Mouse (Mus musculus) kidney, postnatal 0 days (tissue): ENCODE measurements around the gene Atp1a3. TPM values are rescaled to one million over a fixed set of nuclear protein-coding genes. Genes with fewer than 3 reads are reported as not detected.

ENCODE experiments used
- ATAC-seq: fragments of 200-750 bp; cut with Nextera tagmentation; replicated peaks from 2 replicates; pipeline ENCODE4 v1.8.0; 2017; ENCODE audit warnings: low read depth, moderate number of reproducible peaks, moderate TSS enrichment, moderate library complexity; ENCODE audit not compliant: low FRiP score
- DNase-seq: peaks from one replicate; pipeline ENCODE4 v3.0.0-alpha.2; 2016; ENCODE audit warnings: low spot score
- H3K27ac ChIP-seq: fragments of 300-500 bp; sonication (generic); 2 replicates; pipeline ENCODE4 v1.5.1; 2014; ENCODE audit warnings: mild to moderate bottlenecking
- H3K27me3 ChIP-seq: fragments of 300-500 bp; sonication (generic); 2 replicates; pipeline ENCODE4 v1.6.1; 2014; ENCODE audit warnings: low read length, mixed read lengths; ENCODE audit not compliant: insufficient read depth
- H3K36me3 ChIP-seq: fragments of 300-500 bp; sonication (generic); 2 replicates; pipeline ENCODE4 v1.6.1; 2014; ENCODE audit warnings: low read length, mixed read lengths; ENCODE audit not compliant: insufficient read depth
- H3K4me1 ChIP-seq: fragments of 300-500 bp; sonication (generic); replicated peaks from 2 replicates; pipeline ENCODE4 v1.6.1; 2014; ENCODE audit warnings: antibody characterized with exemption, low read length, mixed read lengths; ENCODE audit not compliant: insufficient read depth
- H3K4me2 ChIP-seq: fragments of 300-500 bp; sonication (generic); 2 replicates; pipeline ENCODE4 v1.6.1; 2014; ENCODE audit warnings: mild to moderate bottlenecking, low read length, moderate library complexity, mixed read lengths
- H3K4me3 ChIP-seq: fragments of 300-500 bp; sonication (generic); replicated peaks from 2 replicates; pipeline ENCODE4 v1.5.1; 2014; ENCODE audit warnings: low read depth, low read length
- H3K9ac ChIP-seq: fragments of 300-500 bp; sonication (generic); 2 replicates; pipeline ENCODE4 v1.6.1; 2014; ENCODE audit warnings: low read depth, low read length
- H3K9me3 ChIP-seq: fragments of 300-500 bp; sonication (generic); replicated peaks from 2 replicates; pipeline ENCODE4 v1.6.1; 2016; ENCODE audit warnings: low read length, inconsistent platforms, mixed read lengths
- CTCF ChIP-seq: IDR thresholded peaks from 2 replicates; pipeline ENCODE4 v1.5.1; 2016; ENCODE audit warnings: antibody characterized with exemption, low read depth, mild to moderate bottlenecking, moderate library complexity
- WGBS: fragments of 180-500 bp; shearing (Covaris S2); extraction: QIAGEN DNeasy Blood & Tissue Kit; methylation state at CpG from one replicate; pipeline ENCODE4 v1.1.7; 2014; 5-methylcytosine and 5-hydroxymethylcytosine counted together
- polyA plus RNA-seq: library from polyadenylated mRNA; unstranded; fragments of >200 nt; fragmentation: Nextera tagmentation; extraction: Ambion mirVana; gene quantifications from 2 replicates; pipeline ENCODE4 v1.2.1, GENCODE M21; 2015

The Atp1a3 gene
- polyA plus RNA-seq, 1 experiment from 2014 or later, result 0.36 TPM

- Histone ChIP-seq H3K4me1 (peaks cover 9% of the 10 kb centered on the region; the same call in 1 of the 2 replicates), H3K9me3 (no peaks in the 10 kb centered on the region), H3K4me2 (no peak overlapping the region), H3K27ac (no peak overlapping the region), H3K36me3 (no peaks in the 10 kb centered on the region), H3K4me3 (no peak overlapping the region), H3K27me3 (peaks cover 49% of the 10 kb centered on the region), H3K9ac (no peak overlapping the region)
- 81% methylated on average over 12 of the region's 12 CpGs for WGBS
- ATAC-seq (no peak), DNase-seq (no peak)
- TF ChIP-seq CTCF, result no peak
Observed at GRCm38 (mm10) chr7:25006586-25007364, 1.0 kb upstream of the Atp1a3 start.

- no peaks in the 10 kb centered on the region for H3K9me3 ChIP-seq
- peak overlapping the region; percentile 22; the same call in 1 of the 2 replicates for H3K4me3 ChIP-seq
- WGBS, result 67% methylated on average over 3 of the region's 3 CpGs
- DNase-seq (no peak), ATAC-seq (no peak)
- H3K4me2 ChIP-seq, result peak overlapping the region; percentile 51
- no peak overlapping the region for H3K27ac ChIP-seq
- no peak overlapping the region for H3K9ac ChIP-seq
- TF ChIP-seq CTCF, result no peak
- H3K36me3 ChIP-seq, result no peaks in the 10 kb centered on the region
- peaks cover 44% of the 10 kb centered on the region for H3K27me3 ChIP-seq
- peaks cover 9% of the 10 kb centered on the region; the same call in 1 of the 2 replicates for H3K4me1 ChIP-seq
Observed at GRCm38 (mm10) chr7:25006171-25006570, 413 bp upstream of the Atp1a3 start.

DNA sequence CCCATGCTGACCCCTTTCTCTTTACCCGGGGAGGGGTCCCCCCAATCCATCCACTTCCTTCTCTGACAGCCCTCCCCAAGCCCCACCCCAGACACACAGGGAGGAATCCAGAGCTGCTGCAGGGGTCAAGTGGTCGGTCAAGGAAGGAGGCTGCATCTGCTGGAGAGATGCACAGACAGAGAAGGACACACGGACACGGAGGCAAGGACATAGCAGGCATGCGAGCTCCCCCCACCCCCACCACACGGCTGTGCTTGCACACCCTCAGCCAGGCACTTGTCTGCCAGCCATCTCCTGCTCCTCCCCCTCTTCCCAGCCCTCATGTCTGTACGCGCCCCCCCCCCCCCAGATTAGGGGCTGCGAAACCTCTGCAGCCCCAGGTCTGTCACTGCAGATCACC, 952 bp downstream of the Atp1a3 start:
- Histone ChIP-seq H3K27ac (no peak overlapping the region), H3K9me3 (no peaks in the 10 kb centered on the region), H3K36me3 (no peaks in the 10 kb centered on the region), H3K4me2 (no peak overlapping the region), H3K4me1 (peaks cover 2% of the 10 kb centered on the region; the same call in 1 of the 2 replicates), H3K4me3 (no peak overlapping the region), H3K9ac (no peak overlapping the region), H3K27me3 (peaks cover 37% of the 10 kb centered on the region)
- DNase-seq, result no peak
- no peak for TF ChIP-seq CTCF
- ATAC-seq, result no peak
- WGBS, result 49% methylated on average over 7 of the region's 9 CpGs

DNA sequence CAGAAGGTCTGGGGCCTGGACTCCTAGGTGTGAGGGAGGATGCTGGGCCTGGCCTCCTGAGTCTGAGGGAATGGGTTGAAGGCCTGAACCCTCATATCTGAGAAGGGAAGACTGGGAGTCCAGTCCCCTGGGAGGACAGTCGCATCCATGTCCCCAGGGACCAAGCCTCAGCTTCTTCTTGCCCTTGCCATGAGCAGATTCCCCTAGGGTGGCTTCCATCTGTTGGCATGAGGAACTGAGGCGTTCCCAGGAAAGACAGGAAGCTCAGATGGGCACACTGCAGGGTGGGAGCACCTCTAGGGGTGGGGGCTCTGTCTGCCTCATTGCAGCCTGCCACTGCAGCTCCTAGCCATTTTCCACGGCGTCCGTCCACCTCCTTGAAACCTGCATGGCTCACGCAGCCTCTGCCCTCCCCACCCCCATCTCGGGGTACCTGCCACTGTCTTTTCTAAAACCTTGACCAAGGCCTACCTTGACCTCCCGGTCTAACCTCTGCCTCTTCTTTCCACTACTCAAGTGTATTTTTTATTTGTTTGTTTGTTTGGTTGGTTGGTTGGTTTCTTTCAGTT, 1.9 kb downstream of the Atp1a3 start:
- no peaks in the 10 kb centered on the region for H3K9me3 ChIP-seq
- TF ChIP-seq CTCF, result no peak
- H3K9ac ChIP-seq, result no peak overlapping the region
- H3K4me1 ChIP-seq, result peaks cover 2% of the 10 kb centered on the region; the same call in 1 of the 2 replicates
- no peaks in the 10 kb centered on the region for H3K36me3 ChIP-seq
- peaks cover 29% of the 10 kb centered on the region for H3K27me3 ChIP-seq
- no peak overlapping the region for H3K4me3 ChIP-seq
- H3K4me2 ChIP-seq, result no peak overlapping the region
- no peak overlapping the region for H3K27ac ChIP-seq
- ATAC-seq, result no peak
- no peak for DNase-seq
- 90% methylated on average over 8 of the region's 8 CpGs for WGBS

DNA sequence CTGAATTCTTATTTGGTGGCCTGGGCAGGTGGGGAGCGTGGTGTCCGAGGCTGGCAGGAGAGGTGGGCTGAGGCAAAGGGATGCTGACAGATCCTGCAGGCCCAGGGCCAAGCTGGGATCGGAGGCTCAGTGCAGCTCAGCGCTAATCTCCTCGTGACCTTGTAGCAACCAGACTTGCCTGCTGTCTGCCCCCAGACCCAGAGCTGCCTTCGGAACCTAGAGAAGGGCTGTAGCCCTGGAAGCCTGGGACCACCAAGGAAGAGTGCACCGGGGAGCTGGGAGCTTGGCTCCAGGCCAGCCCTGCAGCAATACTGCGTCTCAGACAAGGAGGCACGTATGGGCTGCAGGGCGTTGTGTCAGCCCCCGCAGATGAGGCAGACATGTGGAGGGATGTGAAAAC, 2.5 kb downstream of the Atp1a3 start:
- 34% methylated on average over 11 of the region's 11 CpGs for WGBS
- Histone ChIP-seq H3K4me2 (no peak overlapping the region), H3K4me3 (no peak overlapping the region), H3K9me3 (no peaks in the 10 kb centered on the region), H3K27me3 (peaks cover 25% of the 10 kb centered on the region), H3K27ac (no peak overlapping the region), H3K4me1 (peaks cover 2% of the 10 kb centered on the region; the same call in 1 of the 2 replicates), H3K9ac (no peak overlapping the region), H3K36me3 (no peaks in the 10 kb centered on the region)
- no peak for ATAC-seq
- TF ChIP-seq CTCF, result no peak
- no peak for DNase-seq

DNA sequence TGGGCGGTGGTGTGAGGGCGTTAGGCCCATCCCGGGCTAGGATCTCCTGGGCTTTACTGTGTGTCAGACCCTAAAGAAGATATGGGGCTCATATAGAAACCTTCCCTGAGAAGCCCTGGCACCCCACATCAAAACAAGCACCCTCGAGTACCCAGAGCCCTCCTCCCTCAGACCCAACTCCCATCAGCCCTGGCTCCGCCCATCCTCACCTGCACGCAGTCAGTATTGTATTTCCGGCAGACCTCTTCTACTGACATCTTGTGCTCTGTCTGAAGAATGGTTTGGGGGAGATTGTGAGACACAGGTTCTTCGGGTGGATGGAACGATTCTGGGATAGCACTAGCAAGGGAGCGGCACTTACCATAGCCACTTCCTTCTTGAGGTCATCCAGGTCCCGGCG, 5.0 kb downstream of the Atp1a3 start:
- Histone ChIP-seq H3K27ac (no peak overlapping the region), H3K4me2 (no peak overlapping the region), H3K4me1 (peaks cover 2% of the 10 kb centered on the region; the same call in 1 of the 2 replicates), H3K9me3 (no peaks in the 10 kb centered on the region), H3K27me3 (peaks cover 3% of the 10 kb centered on the region; the same call in 1 of the 2 replicates), H3K36me3 (no peaks in the 10 kb centered on the region), H3K4me3 (no peak overlapping the region), H3K9ac (no peak overlapping the region)
- TF ChIP-seq CTCF, result no peak
- 69% methylated on average over 12 of the region's 12 CpGs for WGBS
- DNase-seq, result no peak
- ATAC-seq, result no peak
